Mouse (Mus musculus) cerebellum, adult 2 months (tissue): ENCODE measurements at regions not wholly inside any gene's neighbourhood (a gene's known extent, or its start where the extent isn't known, plus 50 kb on each side); places are given as distances from the start of the nearest gene placed in this dataset.

Experiments used
- CTCF ChIP-seq: fragments of 200-500 bp; IDR thresholded peaks from 2 replicates; pipeline ENCODE4 v1.5.1; 2011; ENCODE audit warnings: low read depth, mild to moderate bottlenecking, control low read depth, low read length, moderate library complexity, borderline replicate concordance; ENCODE audit not compliant: insufficient read depth
- POLR2A ChIP-seq: fragments of 200-500 bp; IDR thresholded peaks from 2 replicates; pipeline ENCODE4 v1.6.1; 2011; ENCODE audit warnings: low read length, control low read depth, borderline replicate concordance; ENCODE audit not compliant: insufficient read depth

GRCm38 (mm10) chr5:119530009-119530408, 140.5 kb upstream of the Tbx3 start:
- TF ChIP-seq CTCF (no peak), POLR2A (no peak)
